Mouse (Mus musculus) colon, adult 2 months (tissue): ENCODE measurements around the gene Ppm1e. TPM values are rescaled to one million over a fixed set of nuclear protein-coding genes. Genes with fewer than 3 reads are reported as not detected.

ENCODE experiments used
- polyA plus RNA-seq: library from polyadenylated mRNA; depleted of rRNA; stranded (reverse); fragments of >200 nt; gene quantifications from 2 replicates; pipeline ENCODE4 v1.2.3, GENCODE M21; 2012; rRNA removed

Ppm1e gene
- 0.86 and 0.87 TPM in 2 replicates for polyA plus RNA-seq

DNA sequence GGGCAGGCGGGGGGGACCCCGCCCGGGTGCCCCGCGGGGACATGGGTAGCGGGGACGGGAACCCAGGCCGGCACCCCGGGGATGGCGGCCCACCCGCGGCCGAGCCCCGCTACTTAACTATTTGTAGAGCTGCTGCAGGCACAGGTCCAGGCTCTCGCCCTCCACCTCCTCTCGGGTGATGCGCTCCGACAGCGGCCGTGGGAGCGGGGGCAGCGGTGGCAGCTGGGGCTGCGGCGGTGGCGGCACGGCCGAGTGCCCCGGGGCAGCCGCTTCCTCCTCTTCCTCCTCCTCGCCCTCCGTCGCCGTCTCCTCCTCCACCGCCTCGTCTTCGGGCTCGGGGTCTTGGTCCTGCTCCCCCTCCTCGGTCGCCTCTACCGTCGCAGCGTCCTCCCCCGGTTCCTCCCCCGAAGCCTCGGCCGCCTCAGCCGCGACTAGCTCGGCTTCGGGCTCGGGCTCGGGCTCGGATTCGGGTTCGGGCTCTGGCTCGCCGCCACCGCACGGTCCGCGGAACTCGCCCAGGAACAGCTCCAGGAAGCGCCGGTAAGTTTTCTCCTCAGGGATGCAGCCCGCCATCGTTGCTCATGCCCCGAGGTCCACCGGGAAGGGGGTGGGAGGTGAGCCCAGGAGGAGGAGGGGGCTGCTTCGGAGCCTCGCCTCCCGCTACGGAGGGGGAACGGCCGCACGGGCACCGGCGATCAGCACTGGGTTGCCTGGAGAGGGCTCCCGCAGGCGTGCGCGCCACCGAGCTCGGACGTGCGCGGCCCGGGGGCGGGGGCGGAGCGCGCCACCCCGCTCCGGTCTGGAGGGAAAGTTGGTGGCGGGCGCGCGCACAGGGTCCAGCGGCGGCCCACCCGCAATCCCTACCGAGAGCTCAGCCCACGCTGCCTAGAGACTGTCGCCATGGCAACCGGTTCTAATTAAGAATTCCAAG, at the start of gene Ppm1e:
TSS of gene Ppm1e (minus strand) at position 693 of the 931 bp plus-strand sequence.

DNA sequence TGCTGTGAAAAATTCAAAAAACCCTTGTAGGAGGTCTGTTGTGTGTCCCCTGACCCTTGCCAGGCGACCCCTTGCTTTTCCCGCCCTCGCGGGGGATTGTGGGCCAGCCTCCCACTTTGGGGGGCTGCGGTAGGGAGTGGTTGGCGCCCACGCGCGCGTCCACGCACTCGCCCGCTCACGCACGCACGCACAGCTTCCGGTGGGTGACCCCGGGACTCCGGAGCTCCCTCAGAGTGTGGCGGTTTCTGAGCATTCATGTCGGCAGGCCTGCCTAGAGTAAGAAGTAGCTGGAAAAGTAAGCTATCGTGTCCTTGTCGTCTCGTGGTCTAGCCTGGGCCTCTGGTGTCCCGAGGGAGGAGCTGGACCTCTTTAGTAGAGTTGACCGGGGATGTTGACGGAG, 46.1 kb upstream of the Ppm1e start, which contains the start of the genes Rad51c and Tex14:
TSS of gene Rad51c (minus strand) at position 79 of the 400 bp plus-strand sequence.
TSS of gene Tex14 (plus strand) at position 190 of the 400 bp plus-strand sequence.

Other genes with a start within 250 kb of the Ppm1e start
- 1.2 TPM in 2 replicates for gene Ska2, start 249.8 kb downstream of the Ppm1e start, polyA plus RNA-seq
- 1.8 and 3.0 TPM in 2 replicates for gene Trim37, start 231.9 kb downstream of the Ppm1e start, polyA plus RNA-seq
- gene Rad51c, start 45.9 kb upstream of the Ppm1e start, polyA plus RNA-seq, result 0.38 and 0.52 TPM in 2 replicates
- gene Tex14, start 46.0 kb upstream of the Ppm1e start, polyA plus RNA-seq, result 0.08 and 0.16 TPM in 2 replicates
- not detected in 2 replicates for gene Gm11492, start 207.6 kb upstream of the Ppm1e start, polyA plus RNA-seq
- gene Sept4, start 209.9 kb upstream of the Ppm1e start, polyA plus RNA-seq, result 15.0 and 17.0 TPM in 2 replicates
- gene Mtmr4, start 233.1 kb upstream of the Ppm1e start, polyA plus RNA-seq, result 27.3 and 29.5 TPM in 2 replicates